Mouse (Mus musculus): ENCODE results near the gene Lmbr1. TPM values are rescaled to one million over a fixed set of nuclear protein-coding genes. Genes with fewer than 3 reads are reported as not detected.
A peak's percentile ranks its signal among the peaks of the same experiment; 100 is the strongest.
"Not testable (repeated sequence)": the region's sequence is repeated elsewhere in the genome, so short reads cannot be mapped to it uniquely, and the experiment has no call there.

Gene Lmbr1
- total RNA-seq (2021): 10 to 100 TPM; 29.4 to 31.7 TPM

DNA sequence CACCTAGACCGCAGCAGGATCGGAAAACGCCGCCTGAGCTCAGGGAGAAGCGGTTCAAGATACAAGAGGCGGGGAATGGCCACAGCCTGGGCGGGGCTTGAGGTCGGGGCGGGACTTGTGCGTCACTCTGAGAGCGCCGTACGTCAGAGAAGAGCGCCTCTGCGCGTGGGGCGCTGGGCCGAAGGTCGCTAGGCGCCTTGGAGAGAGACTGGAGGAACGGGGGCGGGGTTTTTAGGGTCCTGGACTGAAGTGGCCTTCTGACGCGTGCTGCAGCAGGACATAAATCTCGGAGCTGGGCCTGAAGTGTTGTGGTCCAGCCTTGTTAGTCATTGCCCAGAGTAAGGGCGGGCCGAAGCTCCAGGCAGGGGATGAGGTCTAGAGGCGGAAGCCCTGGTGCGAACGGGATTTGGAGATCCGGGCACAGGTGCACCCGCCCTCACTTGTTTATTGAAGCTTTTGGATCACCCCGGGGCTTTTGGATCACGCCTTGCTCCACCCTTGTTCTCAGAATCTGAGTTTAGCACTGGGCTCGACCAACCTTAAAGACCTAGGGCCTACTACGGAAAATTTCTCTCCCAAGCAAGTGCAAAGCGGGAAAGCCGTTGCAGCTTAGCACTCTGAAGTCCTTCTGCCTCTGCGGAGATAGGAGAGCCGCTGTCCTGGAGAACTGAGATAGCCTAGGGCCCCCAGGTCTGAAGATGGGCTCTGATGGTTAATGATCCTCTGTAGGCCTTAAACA lies at the start of gene Lmbr1:
Gene Lmbr1, minus strand, starts transcription at position 93 of the 739 bp plus-strand sequence.
- intact Hi-C loops (cut with DNase I): no loop called here
- peak; percentile 93 to 94 for DNase-seq (ENCODE audit: low spot score in 2 of 2)

DNA sequence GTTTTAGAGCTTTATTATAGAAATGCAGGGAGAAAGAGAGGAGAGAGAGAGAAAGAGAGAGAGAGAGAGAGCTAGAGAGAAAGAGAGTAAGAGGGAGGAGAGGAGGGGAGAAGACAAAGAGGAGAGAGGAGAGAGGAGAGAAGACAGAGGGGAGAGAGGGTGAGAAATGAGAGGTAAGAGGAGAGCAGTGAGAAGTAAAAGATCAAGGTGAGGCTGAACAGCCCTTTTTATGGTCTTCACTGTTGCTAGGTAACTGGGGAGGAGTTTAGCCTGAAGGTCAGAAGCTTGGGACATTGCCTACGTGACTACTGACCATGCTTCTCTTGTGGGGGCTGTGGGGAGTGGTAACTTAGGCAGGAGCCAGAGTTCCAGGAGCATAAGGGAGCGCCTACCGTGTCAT lies 45.1 kb upstream of the Lmbr1 start:
- intact Hi-C loops (cut with DNase I); DNase-seq (ENCODE audit: low spot score in 2 of 2): not testable (repeated sequence)

DNA sequence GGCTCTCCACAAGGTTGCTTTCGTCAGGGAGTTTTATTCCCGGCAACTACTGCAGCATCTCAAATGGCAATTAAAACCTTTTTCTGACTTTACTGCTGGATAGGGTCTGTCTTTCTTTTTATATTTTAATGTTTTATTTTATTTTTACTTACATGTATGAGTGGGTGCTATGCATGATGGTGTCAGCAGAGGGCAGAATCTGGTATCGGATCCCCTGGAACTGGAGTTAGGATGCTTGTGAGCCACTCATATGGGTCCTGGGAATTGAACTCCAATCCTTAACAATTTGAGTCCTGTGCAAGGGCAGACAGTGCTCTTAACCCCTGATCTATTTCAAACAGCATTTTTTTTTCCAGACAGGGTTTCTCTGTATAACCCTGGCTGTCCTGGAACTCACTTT lies 34.9 kb upstream of the Lmbr1 start:
- intact Hi-C loops (cut with DNase I): no loop called here

DNA sequence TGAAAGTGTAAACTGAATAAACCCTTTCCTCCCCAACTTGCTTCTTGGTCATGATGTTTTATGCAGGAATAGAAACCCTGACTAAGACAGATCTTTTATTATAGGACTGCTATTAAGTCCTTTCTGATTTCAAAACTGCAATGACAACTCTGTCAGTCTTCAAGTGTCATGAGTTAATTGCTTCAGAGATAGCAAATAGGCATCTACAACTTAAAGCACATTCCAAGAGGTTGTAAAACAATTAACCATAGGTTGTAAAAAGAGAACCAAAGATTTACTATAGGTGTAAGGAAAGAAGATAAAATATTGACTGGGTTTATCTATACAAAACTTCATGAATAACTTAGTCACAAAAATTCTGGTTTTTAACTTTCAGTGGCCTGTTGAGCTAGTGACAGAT lies 32.7 kb upstream of the Lmbr1 start:
- no peak for DNase-seq (ENCODE audit: low spot score in 2 of 2)
- intact Hi-C loops (cut with DNase I): no loop called here

More for the DNA sequence above, 34.9 kb upstream of the Lmbr1 start:
- no peak for DNase-seq (ENCODE audit: low spot score in 2 of 2)

DNA sequence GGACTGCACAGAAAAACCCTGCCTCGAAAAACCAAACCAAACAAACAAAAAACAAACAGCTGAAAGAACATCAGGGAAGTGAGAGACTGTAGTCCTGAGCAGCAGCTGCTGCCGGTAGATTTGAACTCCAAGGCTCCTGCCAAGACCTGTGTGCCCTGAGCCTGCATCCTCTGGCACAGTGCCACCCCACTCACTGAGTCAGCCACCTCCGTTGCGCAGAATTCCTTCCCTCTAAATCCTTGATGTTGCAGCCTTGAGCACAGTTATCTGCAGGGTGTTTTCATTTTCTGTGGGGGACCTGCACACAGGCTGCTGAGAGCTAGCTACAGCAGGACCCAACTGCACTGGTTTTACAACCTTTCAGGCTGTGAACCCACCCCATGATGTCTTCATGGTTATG lies 20.2 kb upstream of the Lmbr1 start:
- intact Hi-C loops (cut with DNase I): no loop called here
- DNase-seq (ENCODE audit: low spot score in 2 of 2): no peak

DNA sequence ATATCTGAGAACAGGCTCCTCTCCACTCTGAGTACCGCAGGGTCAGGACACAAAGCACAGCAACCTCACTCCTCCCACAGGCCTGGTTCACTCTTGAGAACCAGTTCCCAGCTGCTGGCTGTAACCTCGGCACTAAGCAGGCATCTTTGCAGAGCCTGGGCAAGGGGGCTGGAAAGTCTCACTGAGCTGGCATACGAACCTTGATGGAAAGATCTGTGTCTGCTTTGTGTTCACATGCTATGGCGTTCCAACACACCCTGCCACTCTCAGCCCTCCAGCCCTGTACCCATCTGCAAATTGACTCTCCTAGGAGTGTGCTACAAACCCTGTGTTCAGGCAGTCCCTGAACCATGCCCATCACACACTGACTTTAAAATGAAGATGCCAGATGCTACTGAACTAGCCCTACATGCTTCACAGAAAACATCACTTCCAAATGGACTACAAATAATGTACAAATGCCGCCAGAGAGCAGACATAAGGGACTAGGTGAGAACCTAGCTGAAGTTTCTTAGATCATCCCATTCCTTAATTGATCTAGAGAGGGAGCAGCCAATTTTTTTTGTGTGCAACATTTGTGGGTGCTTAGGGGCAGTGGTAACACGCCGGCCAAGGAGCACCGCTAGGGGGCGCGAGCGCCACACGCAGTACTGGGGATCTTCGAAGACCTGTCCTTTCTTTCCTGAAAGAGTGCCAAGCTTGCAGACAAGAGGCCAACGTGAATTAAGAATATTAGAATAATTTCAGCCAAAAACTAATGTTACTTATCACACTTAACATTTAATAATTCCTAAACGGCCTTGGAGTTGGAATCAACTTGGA lies 11.0 kb upstream of the Lmbr1 start:
- intact Hi-C loops (cut with DNase I): loop anchor here (10.0 kb wide), 1 partner anchor 176 kb away; the partner anchor contains the start of gene Ube3c
- peak; percentile 35 to 59 for DNase-seq (ENCODE audit: low spot score in 2 of 2)

DNA sequence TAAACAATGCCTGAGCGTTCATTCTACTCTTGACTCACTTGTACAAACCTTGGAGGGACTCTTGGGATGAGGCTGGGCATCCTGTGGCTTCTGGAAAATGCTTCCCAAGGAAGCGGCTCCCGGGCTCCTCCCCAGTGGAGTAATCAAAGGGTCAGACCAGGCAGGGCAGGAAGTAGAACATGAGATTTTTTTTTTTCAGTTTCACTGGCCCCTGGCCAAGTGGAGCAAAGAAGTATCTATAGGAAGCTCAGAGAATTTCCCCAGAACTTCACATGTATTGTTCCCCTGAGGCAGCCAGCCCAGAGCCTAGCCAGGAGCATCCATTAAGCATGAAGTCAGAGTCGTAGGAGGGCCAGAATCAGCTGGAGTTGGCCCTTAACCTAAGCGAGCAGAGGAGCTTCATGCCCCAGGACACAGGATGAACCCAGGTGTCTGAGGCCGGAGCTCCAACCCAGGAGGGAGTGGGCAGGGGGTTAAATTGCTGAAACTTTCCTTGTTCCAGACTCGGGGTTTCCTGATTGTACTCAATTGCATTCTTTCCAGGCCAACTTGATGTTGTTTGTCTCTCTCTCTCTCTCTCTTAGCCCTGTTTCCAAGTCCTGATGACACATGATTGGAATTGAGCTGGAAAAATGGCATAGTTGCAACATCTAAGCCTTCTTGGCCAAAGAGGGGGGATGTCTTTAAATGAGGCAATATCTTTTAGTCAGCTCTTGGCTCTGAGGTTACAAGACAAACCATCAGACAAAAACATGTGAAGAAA lies 10.2 kb upstream of the Lmbr1 start:
- intact Hi-C loops (cut with DNase I): loop anchor here (10.0 kb wide), 1 partner anchor 176 kb away; the partner anchor contains the start of gene Ube3c
- DNase-seq (ENCODE audit: low spot score in 2 of 2): no peak

DNA sequence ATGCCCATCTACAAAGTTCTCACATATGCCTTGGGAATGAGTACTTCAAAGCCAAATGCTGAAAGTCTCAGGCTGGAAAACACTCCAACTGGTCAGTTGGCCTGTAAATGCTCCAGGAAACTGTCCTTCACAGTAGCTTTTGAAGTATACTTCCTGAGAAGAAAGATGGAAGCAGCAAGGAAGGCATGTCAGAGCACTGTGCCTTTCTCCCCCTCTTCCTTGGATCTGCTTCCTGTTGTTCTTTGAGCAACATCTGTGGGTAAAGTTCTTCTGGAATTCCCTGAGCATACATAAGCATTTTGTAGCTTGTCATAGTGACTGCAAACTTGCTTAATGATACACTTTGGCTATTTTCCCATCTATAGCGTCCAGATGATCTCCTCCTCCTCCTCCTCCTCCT lies 9.4 kb upstream of the Lmbr1 start:
- DNase-seq (ENCODE audit: low spot score in 2 of 2): no peak
- intact Hi-C loops (cut with DNase I): loop anchor here (10.0 kb wide), 1 partner anchor 177 kb away; the partner anchor contains the start of gene Ube3c

DNA sequence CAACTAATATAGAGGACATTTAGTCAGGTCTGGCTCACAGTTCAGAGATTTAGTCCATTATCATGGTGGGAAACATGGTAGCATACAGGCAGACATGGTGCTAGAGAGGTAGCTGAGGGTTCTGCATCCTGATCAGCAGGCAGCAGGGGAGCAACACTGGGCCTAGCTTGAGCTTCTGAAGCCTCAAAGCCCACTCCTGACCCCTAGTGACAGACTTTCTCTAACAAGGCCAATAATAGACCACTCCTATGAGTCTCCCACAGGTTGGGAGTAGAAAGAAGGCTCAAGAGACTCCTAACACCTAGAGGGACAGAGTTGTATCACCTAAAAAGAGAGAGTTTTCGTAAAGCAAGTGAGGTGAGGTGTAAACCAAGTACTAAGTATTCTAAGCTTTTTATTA lies 4.6 kb upstream of the Lmbr1 start:
- intact Hi-C loops (cut with DNase I): loop anchor here (10.0 kb wide), 1 partner anchor 182 kb away; the partner anchor contains the start of gene Ube3c
- no peak for DNase-seq (ENCODE audit: low spot score in 2 of 2)

DNA sequence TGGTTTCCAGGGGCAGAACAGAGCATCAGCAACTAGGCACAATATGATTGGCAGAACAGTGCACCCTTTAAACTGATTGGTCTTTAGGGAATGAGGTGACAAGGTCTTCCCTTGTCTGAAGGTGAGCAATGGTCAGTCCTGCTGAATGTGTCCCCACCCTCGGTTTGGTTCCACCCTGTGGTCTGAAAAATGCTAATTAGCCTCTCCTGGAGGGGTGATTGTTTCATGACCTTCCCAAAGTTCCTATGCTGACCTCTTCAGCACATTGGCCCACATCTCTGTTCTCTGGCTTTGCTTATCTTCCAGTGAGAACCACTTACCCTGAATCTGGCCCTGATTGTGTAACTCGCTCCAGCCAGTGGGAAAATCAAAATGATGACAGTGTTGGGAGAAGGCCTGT lies 1.9 kb upstream of the Lmbr1 start:
- DNase-seq (ENCODE audit: low spot score in 2 of 2): no peak
- intact Hi-C loops (cut with DNase I): loop anchor here (10.0 kb wide), 1 partner anchor 185 kb away; the partner anchor contains the start of gene Ube3c

DNA sequence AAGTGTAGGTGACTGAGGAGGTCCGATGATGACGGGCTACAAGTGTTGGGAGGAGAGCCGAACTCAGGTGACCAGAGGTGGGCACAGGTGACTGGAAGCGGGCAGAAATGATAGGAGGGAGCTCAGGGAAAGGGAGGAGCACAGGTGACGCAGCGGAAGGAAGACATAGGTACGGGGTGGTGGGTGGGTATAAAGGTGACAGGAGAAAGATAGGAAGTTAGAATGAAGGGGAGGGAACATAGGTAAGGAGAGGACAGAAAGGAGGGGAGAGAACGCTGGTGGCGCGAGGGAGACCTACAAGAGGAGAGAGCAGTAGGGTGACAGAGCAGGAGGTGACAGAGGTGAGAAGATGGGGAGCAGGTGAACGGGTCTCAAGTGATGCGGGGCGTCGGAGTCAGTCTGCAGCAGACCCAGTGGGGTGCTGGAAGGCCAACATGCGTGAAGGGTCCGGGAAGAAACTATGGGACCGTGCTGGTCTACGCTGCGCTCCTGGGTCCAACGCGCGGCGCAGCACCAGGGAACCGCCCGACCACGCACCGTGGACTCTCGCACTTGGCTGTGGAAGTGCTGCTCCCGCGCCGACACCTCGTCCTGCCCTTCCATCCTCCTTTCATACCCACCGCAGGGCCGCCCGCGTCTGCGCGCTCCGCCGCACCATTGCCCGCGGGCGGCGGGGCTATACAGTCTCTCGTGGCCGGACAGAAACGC lies 446 bp downstream of the Lmbr1 start:
- intact Hi-C loops (cut with DNase I): no loop called here
- DNase-seq (ENCODE audit: low spot score in 2 of 2): peak in 1 of 2 experiments; percentile 15

DNA sequence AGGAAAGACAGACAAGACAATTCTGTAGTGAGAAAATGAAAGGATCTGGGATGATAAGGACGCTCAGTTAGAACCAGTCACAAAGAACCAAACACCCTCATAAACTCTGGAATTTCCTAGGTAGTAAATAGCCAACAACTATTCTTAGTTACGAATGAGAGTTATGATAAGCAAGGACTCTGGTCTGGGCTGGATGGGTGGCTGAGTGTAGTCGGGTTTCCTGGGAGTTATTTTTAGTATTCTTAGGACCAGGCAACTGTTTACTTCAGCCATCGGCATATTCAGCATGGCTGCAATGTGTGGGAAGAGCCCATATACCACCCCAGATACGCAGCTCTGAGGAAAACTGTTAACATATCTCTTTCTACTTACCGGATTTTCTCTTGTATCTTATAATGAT lies 14.7 kb downstream of the Lmbr1 start:
- intact Hi-C loops (cut with DNase I): no loop called here
- no peak for DNase-seq (ENCODE audit: low spot score in 2 of 2)

DNA sequence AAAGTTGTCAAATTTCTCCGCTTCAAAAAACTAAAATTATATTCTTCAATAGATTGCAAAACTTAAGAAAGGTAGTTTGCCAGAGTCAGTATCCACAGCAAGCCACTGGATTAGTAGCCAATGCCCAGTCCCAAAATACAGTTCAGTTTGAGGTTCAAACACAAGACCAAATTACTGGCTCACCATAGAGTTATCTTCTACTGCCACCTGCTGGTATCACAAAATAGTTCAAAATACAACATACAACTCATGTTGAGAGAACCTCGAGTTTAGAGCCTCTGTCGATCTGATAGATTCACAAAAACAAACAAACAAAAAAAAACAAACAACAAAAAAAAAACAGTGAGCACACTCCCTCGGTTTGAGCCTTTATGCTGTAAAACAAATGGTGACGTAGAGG lies 42.4 kb downstream of the Lmbr1 start:
- intact Hi-C loops (cut with DNase I): loop anchor here (10.0 kb wide), 1 partner anchor 881 kb away; no protein-coding TSS in a partner anchor

DNA sequence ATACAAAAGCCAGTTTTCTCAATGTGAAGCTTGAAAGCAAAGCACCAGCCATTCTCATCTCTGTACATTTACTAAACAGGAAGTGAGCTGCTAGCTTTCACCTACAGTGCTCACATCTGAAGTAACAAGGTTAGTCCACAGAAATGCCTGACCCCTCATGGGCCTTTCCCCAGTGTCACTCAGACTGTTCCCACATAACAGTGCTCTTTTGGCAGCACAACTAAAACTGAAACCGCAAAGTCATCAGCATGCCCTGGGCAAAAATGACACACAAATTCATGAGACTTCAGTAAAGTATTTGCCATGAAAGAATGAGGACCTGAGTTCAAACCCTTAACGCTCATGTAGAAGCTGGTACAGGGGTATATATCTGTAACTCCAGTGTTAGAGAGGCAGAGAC lies 55.7 kb downstream of the Lmbr1 start:
- no peak for DNase-seq (ENCODE audit: low spot score in 2 of 2)
- intact Hi-C loops (cut with DNase I): no loop called here

More for the DNA sequence above, 42.4 kb downstream of the Lmbr1 start:
- DNase-seq (ENCODE audit: low spot score in 2 of 2): no peak

DNA sequence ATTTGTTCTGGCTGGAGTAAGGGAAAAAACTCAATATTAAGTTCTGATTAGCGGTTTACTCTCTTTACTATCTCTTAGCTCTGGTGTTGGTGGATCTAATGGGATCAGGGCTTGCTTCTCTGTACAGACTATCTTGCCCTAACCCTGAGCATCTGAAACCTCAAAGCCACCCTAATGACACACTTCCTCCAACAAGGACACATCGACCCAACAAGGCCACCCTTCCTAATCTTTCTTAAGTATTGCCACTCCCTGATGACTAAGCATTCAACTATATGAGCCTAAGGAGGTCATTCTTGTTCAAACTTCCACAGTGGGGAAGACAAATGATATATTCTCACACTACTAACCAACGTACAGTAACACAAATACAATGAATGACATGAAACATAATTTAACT lies 69.0 kb downstream of the Lmbr1 start:
- intact Hi-C loops (cut with DNase I): no loop called here
- DNase-seq (ENCODE audit: low spot score in 2 of 2): no peak

DNA sequence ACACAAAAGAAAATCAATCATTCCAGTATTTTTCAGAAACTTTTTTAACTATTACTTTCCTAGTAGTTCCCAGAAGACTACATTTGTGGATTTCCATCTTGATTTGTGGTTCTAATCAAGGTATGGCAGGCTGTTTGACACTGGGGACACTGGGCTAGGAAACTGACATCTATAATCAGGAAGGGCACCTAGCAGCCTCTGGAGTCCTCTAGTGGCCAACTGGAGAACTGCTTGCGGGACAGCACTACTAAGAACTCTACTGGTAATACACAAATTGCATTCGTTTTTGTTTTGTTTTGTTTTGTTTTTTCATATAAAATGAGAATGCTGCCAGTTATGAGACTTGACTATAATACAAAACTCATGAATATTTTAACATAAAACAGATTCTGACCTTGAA lies 85.0 kb downstream of the Lmbr1 start:
- intact Hi-C loops (cut with DNase I): no loop called here
- peak; percentile 25 to 34 for DNase-seq (ENCODE audit: low spot score in 2 of 2)

DNA sequence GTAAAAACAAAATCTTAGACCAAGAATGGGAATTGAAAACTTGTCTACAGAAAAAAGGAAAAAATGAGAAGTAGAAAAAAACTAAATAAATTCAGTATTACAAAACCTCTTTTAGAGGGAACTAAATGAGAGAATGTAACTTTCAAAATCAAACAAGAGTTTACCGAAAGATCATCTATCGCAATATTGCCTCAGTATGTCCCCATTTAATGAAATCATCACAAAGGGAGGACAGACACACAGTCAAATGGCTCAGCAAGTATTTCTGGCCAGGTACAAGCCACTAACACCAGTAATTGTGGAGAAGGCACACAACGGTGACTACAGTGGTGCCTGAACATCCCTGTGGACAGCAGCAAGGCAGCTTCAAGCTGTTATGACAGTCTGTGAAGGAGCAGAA lies 88.1 kb downstream of the Lmbr1 start:
- intact Hi-C loops (cut with DNase I): no loop called here

DNA sequence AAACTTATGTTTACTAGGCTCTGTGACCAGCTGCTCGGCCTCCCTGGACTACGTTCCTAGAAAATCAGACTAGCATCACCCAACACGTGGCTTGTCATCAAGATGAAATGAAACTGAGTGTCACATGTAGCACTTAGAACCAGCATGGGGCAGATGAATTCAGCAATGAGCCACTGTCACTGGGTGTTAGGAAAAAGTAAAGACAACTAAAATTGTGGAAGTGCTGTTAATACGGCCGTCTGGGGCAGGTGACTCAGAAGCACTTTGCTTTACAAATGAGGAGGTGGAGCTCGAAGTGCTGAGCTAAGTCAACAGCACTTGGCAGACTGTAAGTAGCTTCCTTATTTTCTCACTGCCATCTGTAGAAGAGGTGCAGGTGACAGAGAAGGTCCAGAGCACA lies 88.5 kb downstream of the Lmbr1 start:
- intact Hi-C loops (cut with DNase I): no loop called here
- no peak for DNase-seq (ENCODE audit: low spot score in 2 of 2)

More for the DNA sequence above, 88.1 kb downstream of the Lmbr1 start:
- DNase-seq (ENCODE audit: low spot score in 2 of 2): no peak

DNA sequence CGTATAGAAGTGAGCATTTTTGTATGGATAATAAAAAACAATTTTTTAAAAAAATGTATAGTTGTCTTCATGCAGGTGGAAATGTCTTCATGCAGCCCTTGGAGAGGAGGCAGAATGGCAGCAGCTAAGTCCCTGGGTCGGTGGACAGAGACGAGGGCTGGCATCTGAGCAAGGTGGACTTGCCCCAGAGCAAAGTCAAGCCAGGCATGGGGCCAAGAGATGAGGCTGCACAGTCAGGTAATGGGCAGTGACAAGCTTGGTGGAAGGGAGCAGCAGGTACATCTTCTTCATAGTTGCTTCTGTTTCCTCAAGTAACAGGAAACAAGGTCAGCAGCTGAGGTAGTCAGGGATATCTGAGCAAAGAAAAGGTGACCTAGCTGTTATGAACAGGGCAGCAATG lies 97.1 kb downstream of the Lmbr1 start:
- intact Hi-C loops (cut with DNase I): no loop called here
- DNase-seq (ENCODE audit: low spot score in 2 of 2): no peak

All from left cerebral cortex, postnatal 36 days (tissue).